Mouse (Mus musculus) left cerebral cortex, postnatal 4 days (tissue): ENCODE measurements around the gene Igfbp3. TPM values are rescaled to one million over a fixed set of nuclear protein-coding genes. Genes with fewer than 3 reads are reported as not detected.

Source experiments
- DNase-seq: peaks from one replicate; pipeline ENCODE4 v3.0.0-alpha.2; 2022
- intact Hi-C: fragments of 180-260 bp; cut with DNase I; formaldehyde crosslinking; loops from one replicate; pipeline ENCODE4 v1.15.1; 2025
- total RNA-seq, 2 experiments: library from RNA; stranded (reverse); gene quantifications; 2 replicates each; pipeline ENCODE4 v1.2.3; 2021

Igfbp3 gene
- total RNA-seq, 2 experiments from 2014 or later = 20.6 to 21.3 TPM

DNA sequence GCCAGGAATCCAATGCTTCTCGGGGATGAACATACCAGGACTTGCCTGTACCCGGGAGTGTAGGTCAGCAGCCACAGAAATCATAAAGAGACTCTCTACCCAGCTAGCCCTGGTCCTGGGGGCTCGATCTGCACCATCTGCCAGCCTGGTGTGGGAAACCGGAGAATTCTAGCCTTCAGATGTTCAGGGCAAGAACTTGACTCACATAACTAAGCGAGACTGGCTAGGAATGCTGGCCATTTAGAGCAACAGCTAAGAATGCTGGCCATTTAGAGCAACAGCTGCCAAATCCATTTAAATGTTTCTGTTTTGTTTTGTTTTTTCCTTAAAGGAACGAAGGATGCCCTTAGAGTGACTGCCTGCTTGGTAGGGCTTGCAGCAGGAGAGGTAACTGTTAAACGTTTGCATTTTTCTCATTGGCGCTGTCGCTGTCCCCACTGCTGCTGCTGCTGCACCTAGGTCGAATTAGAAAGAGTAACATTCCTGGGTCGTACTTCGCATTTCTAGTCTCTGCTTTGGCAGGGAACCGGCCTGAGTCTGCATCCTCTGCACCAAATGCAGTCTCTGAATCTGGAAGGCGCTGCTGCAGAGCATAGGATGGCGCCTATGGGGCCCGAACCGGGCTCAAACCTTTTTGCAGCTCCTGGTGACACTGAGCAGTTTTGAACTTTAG is 1.5 kb downstream of the Igfbp3 start:
- DNase-seq = no peak
- intact Hi-C loops = loop anchor here (5.0 kb wide), 3 partner anchors 125 to 1195 kb away; no protein-coding TSS in a partner anchor

GRCm38 (mm10) chr11:7211211-7211610 is 2.5 kb downstream of the Igfbp3 start:
- intact Hi-C loops = loop anchor here (5.0 kb wide), 3 partner anchors 126 to 1196 kb away; no protein-coding TSS in a partner anchor
- peak; percentile 57 for DNase-seq

- intact Hi-C loops = loop anchor here (5.0 kb wide), 3 partner anchors 127 to 1197 kb away; no protein-coding TSS in a partner anchor
- peak; percentile 78 for DNase-seq
Measured at GRCm38 (mm10) chr11:7210343-7210742, 3.4 kb downstream of the Igfbp3 start.

DNA sequence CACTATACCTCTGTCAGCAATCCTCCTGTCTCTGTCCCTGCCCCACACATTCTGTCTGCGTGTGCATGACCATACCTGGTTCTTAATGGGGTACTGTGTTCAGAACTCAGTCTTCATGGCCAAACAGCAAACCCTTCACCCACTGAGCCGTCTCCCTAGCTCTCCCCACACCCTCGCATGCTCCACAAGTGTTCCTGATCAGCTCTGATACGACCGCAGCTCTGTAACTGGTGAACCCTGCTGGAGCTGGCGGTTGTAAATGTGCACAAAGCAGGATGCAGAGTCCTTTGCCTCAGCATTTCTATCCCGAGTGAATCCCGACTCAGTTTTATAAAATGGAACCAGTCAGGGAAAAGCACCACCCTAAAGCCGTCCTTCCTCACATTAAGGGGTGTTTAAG is 9.9 kb downstream of the Igfbp3 start:
- intact Hi-C loops = no loop called here
- DNase-seq = no peak

DNA sequence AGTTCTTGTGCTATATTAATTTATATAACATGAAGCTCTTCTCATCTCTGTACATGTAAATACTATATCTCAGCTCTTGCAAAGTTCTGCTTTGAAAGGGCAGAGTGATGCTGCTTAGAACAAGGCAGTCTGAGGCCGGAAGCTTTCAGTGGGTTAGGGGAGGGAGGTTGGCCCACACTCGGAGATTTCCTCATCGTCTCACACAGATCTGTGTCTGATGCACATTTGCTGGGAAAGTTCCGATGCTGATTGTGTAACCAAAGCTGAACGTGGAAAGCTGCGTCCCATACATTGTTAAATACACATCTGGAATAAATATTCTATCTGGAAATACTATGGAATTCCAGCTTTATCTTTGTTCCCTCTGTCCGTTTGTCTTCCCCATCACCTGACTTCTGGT is 11.5 kb downstream of the Igfbp3 start:
- DNase-seq = no peak
- intact Hi-C loops = no loop called here

DNA sequence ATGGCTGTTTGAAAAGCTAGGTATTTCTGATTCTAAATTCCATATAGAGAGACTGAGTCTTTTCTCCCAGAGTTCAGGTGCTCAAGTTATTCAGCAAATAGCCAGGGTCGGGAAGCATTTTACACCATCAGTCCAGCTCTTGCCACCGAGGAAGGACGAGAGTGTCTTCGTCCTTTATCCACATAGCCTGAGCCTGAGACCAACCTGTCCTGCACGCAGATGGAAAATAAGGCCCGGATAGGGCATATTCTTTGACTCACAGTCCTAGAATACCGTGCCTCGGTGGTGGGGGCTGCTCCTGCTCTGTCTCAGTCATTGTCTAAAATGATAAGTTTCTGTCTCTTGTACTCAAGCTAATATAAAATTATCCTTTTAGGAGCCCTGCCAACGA is 13.3 kb downstream of the Igfbp3 start:
- no peak for DNase-seq
- intact Hi-C loops = no loop called here

DNA sequence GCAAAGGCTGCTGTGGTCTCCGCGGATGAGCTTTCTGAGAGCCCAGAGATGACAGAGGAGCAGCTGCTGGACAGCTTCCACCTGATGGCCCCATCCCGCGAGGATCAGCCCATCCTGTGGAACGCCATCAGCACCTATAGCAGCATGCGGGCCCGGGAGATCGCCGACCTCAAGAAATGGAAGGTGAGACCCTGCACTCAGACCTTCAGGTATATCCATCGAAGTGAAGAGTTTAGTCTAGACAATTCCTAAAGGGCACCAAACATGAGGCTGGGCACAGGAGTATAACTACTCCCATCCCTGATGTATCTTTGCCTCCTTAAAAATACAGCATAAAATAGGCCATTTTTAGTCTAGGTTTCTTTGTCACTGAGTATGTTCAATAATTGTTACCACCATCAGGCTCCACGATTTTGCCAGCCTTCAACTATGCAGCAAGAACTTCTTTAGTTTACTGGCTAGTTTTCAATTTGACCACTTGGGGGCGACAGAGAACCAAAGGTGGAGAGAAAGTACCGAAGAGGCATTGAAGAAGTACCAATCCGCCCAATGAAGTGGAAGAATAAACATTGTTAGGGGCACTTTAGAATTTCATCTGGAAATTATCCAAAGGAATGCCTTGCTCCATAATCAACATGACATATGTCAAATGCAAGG is 13.9 kb downstream of the Igfbp3 start:
- intact Hi-C loops = loop anchor here (10.0 kb wide), 1 partner anchor 545 kb away; the partner anchor contains the start of gene Ramp3
- DNase-seq = peak; percentile 55

DNA sequence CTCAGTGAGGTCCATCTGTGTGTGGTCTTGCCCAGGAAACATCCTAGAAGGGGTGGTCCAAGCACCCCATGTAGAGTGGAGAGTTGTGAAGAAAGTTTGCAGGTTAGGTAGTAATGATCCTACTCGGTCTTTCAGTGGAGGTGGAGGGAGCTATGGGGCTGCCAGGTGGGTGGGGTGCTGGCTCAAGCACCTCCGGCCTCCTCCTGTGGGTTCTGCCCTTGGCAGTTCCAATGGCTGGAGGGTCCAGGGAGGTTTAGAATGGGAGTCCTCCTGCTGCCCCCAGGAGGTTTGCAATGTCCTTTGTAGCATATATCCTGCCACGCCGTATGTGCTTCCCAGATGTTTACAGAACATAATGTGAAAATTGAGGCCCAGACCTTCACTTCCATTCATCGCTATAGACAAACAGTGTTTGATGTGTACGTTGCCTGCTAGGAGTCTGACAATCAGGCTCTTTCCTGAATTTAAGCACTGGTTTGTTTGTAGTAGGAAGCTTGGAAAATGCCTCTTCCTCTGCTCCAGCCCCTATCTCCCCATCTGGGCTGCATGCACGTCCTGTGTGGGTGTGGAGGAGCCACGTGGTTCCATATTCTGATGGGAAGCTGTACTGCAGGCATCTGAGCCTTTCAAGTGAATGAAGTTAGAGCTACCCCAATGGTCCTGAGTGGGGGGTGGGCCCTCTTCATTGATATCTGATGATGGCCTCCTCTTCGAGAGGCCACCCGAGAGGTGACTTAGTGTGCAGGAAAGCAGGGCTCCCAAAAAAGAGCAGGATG is 15.1 kb downstream of the Igfbp3 start:
- no peak for DNase-seq
- intact Hi-C loops = loop anchor here (10.0 kb wide), 1 partner anchor 544 kb away; the partner anchor contains the start of gene Ramp3

DNA sequence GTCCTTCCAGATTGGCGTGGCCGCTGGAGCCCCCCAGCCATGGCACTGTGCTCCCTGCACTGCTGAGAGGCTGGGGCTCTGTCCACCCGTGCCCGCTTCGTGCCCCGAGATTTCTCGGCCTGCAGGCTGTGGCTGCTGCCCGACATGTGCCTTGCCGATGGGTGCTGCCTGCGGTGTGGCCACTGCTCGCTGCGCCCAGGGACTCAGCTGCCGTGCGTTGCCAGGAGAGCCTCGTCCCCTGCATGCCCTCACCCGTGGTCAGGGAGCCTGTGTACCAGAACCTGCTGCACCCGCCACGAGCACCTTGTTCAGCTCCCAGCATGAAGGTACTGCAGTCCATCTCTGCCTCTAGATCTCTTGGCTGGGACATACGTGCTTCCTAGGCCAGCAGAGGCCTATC is 15.7 kb downstream of the Igfbp3 start:
- DNase-seq = no peak
- intact Hi-C loops = loop anchor here (10.0 kb wide), 1 partner anchor 543 kb away; the partner anchor contains the start of gene Ramp3

DNA sequence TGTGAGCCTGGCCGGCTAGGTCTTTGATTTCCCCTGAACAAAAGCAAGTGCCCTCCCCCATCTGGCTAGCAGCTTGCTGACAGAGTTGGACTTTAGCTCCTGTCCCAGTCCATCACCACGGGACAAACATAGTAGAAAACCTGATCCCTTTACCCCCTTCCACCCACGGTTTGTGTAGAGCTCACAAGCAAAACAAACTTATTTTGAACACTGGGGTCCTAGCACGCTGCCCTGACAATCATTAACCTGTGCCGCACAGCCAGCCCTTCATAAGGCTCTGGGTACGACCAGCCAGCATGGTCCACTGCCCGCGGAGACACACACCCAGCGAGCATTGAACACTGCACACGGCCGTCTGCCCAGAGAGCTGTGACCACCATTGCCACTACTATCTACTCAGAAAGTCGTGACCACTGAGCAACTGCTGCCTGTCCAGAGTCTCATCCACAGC is 16.2 kb downstream of the Igfbp3 start, which contains the start of gene Igfbp1:
Igfbp1 (plus strand) TSS at position 292 of the 451 bp plus-strand sequence.
- intact Hi-C loops = loop anchor here (10.0 kb wide), 1 partner anchor 543 kb away; the partner anchor contains the start of gene Ramp3

GRCm38 (mm10) chr11:7195312-7195685 is 18.4 kb downstream of the Igfbp3 start:
- intact Hi-C loops = loop anchor here (10.0 kb wide), 1 partner anchor 540 kb away; the partner anchor contains the start of gene Ramp3
- DNase-seq = no peak

More for the DNA sequence above, 16.2 kb downstream of the Igfbp3 start, which contains the start of gene Igfbp1:
- no peak for DNase-seq

GRCm38 (mm10) chr11:7194432-7195311 is 19.1 kb downstream of the Igfbp3 start:
- intact Hi-C loops = loop anchor here (10.0 kb wide), 1 partner anchor 540 kb away; the partner anchor contains the start of gene Ramp3
- DNase-seq = no peak

- DNase-seq = no peak
- intact Hi-C loops = loop anchor here (10.0 kb wide), 1 partner anchor 538 kb away; the partner anchor contains the start of gene Ramp3
Measured at GRCm38 (mm10) chr11:7193134-7193533, 20.6 kb downstream of the Igfbp3 start.

DNA sequence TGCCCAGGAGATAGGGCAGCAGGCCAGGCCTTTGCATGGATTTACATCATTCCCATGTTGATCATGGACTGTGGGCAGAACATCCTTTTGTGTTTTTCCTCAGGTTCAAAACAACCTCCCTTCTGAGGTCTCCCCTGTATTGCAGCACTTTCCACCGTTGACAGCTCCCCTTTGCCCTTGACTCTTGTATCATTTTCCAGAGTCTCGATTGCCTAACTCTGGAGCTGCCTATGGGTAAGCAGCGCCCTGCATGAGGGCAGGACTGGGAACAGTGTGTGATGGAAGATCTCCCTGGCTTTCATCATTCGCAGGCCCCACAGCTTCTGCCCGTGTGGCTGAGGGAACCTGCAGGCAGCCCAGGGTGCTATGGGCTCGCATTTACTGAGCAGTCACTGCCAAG is 21.0 kb downstream of the Igfbp3 start:
- no peak for DNase-seq
- intact Hi-C loops = loop anchor here (10.0 kb wide), 1 partner anchor 538 kb away; the partner anchor contains the start of gene Ramp3

DNA sequence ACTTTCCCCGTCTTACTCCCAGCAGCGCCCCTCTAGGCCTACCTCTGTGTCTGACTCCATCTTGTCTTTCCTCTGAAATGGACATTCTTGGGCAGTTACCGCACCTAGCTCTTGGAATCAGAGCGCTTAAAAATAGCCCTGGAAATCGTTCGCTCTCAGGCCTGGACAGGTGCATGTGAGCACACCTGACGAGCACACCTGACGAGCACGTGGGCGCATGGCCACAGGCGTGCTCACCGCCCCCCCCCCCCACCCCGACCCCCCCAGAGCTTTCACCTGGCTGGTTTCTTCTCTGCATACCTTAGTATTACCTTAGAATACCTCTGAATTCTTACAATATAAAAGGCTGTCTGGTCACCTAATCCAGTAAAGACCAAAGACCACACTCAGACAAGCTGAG is 25.3 kb downstream of the Igfbp3 start, which contains the start of gene Gm11985:
Gm11985 (minus strand) TSS at position 101 of the 400 bp plus-strand sequence.
- intact Hi-C loops = no loop called here
- DNase-seq = no peak

DNA sequence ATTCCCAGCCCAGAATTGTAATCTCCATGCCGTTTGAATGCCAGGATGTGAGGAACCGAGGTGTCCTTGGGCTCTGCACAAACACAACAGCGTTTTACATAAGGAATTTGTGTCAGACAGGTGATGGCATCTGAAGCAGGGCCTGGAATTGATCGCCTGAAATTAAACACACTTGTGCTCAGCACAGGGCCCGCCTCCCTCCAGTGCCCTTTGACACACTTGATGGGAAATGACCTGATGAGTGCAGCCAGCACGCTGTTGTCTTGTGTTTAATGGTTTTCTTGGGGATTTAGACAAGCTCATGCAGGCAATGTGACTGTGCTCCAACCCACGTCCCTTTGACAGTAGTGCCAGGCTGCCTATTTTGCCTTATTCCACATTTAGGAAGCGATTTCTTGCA is 26.3 kb downstream of the Igfbp3 start:
- intact Hi-C loops = no loop called here
- DNase-seq = no peak

GRCm38 (mm10) chr11:7184420-7184819 is 29.3 kb downstream of the Igfbp3 start:
- no peak for DNase-seq
- intact Hi-C loops = no loop called here

DNA sequence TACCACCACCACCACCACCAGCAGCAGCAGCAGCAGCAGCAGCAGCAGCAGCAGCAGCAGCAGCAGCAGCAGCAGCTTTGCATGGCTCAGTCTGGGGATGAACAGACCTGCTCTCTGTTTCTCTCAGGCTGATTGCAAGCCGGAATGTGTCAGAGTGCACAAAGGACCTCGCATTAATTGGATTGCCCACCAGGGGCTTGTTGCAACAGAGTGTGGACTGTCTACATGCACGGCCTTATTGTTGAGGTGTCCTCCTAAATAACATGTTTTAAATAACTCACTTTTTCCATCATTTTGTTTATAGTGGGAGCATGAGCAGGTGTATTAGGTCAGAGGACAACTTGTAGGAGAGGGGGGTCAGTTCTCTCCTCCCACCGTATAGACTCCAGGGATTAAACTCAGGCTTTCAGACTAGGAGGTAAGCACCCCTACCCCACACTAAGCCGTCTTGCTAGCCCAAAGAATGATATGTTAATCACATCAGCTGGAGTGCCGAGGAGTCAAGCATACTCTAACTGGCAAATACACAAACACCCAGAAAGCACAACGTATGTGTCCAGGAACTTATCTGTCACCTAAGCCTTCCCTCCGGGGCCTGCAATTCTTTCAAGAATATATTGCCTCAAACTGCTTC is 31.2 kb downstream of the Igfbp3 start:
- intact Hi-C loops = no loop called here
- DNase-seq = no peak

DNA sequence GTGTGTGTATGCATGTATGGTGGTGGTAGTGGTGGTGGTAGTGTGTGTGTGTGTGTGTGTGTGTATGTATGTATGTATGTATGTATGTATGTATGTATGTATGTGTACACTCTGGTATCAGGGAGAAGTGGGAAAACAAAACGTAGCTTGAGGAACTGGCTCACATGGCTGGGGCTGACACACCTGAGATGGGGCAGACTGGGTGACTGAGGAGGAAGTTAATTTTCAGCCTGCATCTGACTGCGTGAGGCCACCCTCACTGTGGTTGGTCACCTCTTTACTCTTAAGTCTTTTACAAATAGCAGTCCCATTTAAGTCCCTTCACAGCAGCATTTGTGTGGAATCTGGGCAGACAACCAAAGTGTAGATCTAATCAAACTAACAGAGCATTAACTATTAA is 34.4 kb downstream of the Igfbp3 start:
- no peak for DNase-seq
- intact Hi-C loops = no loop called here
